Mouse (Mus musculus) cerebellum, postnatal 36 days (tissue): ENCODE measurements at regions not wholly inside any gene's neighbourhood (a gene's known extent, or its start where the extent isn't known, plus 50 kb on each side); places are given as distances from the start of the nearest gene placed in this dataset.

Experiments used
- DNase-seq, 2 experiments: peaks; one replicate each; pipeline ENCODE4 v3.0.0; 2021 to 2022; ENCODE audit warnings: mixed read lengths in 2 of 2

DNA sequence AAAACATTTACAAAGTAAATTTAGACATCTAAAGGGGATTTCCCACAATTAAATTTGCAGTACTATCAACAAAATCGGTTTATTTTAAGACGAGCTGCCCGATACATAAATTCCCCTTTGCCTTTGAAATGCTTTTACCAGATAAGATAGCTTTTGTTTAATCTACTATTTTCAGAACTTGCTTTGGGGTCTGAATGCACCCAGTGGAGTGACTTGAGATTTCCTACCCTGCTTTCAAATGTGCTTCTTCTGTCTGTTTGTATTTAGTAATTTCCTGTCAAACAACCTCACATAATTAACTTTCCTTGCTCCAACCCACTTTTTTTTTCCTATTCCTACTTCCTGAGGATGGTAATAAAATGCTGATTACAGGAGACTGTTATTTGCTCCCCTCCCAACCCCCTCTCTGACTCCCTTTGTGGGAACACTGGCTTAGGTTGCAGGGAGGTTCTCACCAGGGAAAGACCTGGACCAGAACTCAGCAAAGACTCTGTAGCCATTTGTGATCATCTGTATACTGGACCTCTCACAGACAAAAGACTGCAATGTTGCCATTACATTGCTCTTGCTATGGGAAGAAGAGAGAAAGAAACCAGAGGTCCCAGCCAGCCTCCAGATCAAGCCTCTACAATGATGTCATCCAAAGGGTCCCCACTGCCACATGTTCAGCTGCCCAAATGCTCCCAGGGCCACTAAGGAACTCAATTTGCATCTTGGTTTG, 318.1 kb downstream of the Sox4 start:
- no peak for DNase-seq

DNA sequence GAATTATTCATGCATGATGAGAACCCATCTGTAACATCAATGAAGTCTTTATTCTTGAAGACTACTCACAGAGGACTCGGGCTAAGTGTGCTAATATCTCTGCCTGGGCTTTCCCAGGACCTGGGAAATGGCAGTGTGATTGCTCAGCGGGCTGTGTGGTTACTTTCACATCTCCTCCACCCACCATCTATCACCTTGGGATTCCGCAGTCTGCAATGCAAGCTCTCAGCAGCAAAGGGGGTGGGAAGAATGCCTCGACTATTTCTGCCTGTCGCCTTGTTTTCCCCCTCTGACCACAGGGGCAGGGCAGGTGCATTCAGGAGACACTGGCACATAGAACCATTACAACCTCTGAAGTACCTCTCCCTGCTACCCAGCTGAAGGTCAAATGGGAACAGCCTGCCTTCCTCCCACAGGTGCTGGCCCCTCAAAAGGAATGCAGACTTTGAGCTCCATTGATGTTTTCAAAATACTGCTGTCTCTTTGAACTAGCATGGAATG, 319.9 kb downstream of the Sox4 start:
- DNase-seq = no peak

GRCm38 (mm10) chr13:28629431-28630331, 323.8 kb downstream of the Sox4 start:
- DNase-seq = no peak

GRCm38 (mm10) chr13:28628751-28629150, 324.8 kb downstream of the Sox4 start:
- no peak for DNase-seq

GRCm38 (mm10) chr13:28618961-28619360, 334.6 kb downstream of the Sox4 start:
- DNase-seq = no peak

- DNase-seq = no peak
Observed at GRCm38 (mm10) chr13:28617503-28617902, 336.0 kb downstream of the Sox4 start.

GRCm38 (mm10) chr13:28616645-28617381, 336.7 kb downstream of the Sox4 start:
- DNase-seq = no peak

DNA sequence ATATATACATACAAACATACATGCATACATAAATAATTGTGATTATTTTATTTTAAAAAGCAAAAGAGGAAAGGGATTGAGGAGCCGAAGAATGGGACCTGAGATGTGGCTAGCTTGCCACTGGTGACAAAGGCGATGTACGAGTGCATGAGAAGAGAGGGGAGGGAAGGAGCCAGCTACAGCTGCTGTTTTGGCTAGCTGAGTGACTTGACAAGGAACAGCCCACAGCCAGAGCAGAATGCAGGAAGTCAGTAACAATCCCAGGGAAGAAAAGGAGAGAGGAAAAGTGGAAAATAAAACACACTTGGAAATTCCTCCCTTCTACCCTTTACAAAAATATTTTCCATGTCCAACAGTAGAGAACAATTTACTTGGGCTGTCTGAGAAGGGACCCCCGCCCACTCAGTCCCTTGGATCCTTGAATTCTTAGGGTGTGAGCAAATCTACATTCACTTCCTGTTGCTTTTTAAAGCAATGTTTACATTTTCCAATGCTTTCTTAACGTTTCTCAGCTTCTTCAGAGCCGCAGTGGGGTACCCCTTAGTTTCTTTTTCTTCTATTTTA, 345.9 kb downstream of the Sox4 start:
- no peak for DNase-seq

DNA sequence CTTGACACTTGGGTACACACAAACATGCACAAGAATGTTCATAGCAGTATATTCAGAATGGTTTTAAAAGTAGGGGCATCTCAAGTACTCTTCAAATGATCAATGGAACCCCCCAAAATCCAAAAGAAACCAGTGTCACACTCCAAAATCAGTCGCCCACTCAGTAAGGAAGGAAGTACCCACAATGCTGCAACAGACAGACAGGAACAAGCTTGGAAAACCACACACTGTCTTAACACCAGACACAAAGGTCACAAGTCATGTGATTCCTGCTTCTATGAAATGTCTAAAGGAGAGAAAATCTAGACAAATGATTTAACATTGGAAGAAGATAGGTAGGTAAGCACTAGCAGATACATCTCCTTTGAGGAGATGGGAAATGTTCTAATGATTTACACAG, 346.9 kb downstream of the Sox4 start:
- no peak for DNase-seq

- no peak for DNase-seq
Observed at GRCm38 (mm10) chr13:28605833-28606232, 347.7 kb downstream of the Sox4 start.

GRCm38 (mm10) chr13:28604016-28604415, 346.7 kb downstream of the Gm11361 start:
- DNase-seq = no peak

DNA sequence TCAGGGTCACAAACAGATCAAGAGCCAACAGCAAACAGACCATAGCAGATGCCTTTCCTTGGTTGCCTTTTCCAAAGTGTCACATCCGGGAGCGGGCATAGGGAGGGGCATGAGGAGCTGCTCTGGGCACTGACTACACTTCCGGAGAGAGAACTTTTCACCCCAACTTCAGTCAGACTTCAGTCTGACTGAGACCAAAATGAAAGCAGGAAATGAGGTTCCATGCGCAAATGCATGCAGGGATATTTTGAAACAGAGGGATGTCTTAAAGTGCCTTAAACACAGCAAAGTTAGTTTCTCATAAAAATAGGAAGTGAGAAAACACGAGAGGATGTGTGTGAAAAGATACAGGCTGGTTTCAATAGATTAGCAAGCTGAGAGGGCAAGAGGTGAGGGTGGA, 343.5 kb downstream of the Gm11361 start:
- no peak for DNase-seq

GRCm38 (mm10) chr13:28596367-28596766, 339.0 kb downstream of the Gm11361 start:
- DNase-seq = no peak

- DNase-seq = no peak
Observed at GRCm38 (mm10) chr13:28592176-28592575, 334.8 kb downstream of the Gm11361 start.

DNA sequence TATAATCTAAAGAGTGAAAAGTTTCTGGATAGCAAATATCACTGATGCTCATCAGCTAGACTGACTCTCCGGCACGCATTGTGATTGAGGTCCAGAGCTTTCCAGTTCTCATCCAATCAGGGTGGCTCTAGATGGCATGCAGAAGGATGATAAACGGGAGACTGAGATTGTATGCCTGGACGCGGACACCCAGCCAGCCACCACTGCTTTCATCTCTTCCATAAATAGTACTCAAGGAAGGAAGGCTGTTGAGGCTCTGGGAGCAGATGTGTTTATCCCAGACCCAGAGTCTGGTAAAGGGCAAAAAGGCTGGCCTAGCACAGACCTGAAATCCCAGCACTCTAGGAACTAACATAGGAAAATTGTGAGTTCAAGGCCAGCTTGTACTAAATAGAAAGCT, 330.6 kb downstream of the Gm11361 start:
- no peak for DNase-seq

- DNase-seq = no peak
Observed at GRCm38 (mm10) chr13:28586693-28587092, 329.4 kb downstream of the Gm11361 start.

DNA sequence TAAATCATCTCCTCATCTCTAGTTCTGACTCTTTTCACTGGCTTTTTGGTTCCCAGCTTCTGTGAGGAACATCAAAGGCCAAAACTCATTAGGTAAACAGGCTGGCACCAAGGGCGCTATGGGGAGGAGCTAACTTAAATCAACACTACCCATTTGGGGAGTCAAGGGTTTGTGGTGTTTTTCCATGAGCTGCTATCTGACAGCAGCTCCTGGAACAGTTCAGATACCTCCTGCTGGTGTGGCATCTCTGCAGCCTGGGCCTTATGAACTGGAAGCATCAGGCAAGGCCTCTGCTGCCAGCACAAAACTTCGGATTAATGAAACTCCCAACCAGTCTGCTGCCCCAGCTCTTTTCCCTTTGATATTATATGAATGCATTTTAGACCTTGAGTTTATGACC, 328.8 kb downstream of the Gm11361 start:
- no peak for DNase-seq

- DNase-seq = no peak
Observed at GRCm38 (mm10) chr13:28583617-28584016, 326.3 kb downstream of the Gm11361 start.

GRCm38 (mm10) chr13:28575202-28575851, 318.0 kb downstream of the Gm11361 start:
- DNase-seq = no peak

DNA sequence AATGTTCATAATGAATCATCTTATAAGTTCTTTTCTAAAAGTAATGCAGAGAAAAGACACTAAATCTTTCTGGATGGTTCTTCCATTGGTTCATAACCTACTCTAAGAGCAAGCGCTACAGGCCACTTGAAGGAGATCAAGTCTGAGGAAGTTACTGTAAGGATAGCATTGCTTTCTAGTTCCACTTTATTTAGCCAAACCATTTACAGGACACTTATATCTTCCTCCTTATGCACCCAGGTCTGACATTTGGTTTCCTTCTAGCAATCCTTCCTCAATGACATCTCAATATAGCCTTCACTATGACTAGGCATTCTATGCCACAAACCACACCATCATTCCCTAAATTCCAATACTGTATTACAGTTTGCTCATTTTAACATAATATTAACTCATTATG, 316.0 kb downstream of the Gm11361 start:
- no peak for DNase-seq

DNA sequence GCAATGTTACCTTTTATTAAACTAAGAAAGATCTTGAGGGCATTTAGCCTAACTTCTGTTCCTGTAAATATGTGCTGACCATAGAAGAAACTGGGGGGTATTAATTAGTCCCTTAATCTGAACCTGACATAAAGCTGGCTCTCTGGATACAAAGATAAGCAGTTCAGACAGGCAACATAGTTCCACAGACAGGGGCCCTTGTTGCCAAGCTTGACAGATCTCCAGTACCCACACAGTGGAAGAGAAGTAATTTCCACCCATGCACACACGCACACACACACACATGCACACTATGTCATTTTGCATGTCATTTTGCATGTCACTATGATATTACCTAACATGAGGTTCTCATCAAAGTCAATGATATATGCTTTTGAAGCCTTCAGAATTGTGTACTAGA, 315.1 kb downstream of the Gm11361 start:
- DNase-seq = no peak

DNA sequence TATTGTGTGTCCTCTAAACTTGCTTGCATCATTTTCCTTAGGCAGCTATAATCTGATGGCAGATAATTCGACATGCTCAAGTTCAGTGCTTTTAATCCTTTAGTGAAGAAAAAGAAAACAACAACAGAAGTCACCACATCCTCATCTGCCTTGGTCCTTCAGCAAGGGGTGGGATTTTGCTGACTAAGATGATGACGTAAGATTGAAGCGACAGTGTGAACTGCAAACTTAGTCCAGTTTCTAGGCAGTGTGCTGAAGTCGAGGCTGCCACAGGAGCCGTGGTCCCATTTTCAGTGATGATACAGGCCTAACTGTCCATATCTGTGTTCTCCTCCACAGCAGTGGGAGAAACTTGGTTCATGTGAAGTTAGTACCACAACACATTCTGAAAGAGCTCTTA, 314.4 kb downstream of the Gm11361 start:
- DNase-seq = no peak
